Mouse (Mus musculus) forebrain, embryonic 14.5 days (tissue): ENCODE results near the gene Gm12355. TPM values are rescaled to one million over a fixed set of nuclear protein-coding genes. Genes with fewer than 3 reads are reported as not detected.
"Not testable (repeated sequence)": the region's sequence is repeated elsewhere in the genome, so short reads cannot be mapped to it uniquely, and the experiment has no call there.

Source experiments
- ATAC-seq: fragments of 200-750 bp; cut with Nextera tagmentation; 2 replicates; pipeline ENCODE4 v1.8.0; 2017; ENCODE audit warnings: mild to moderate bottlenecking, moderate library complexity
- DNase-seq: peaks from one replicate; pipeline ENCODE4 v3.0.0-alpha.2; 2015; ENCODE audit warnings: low spot score
- H3K27ac ChIP-seq: fragments of 300-500 bp; sonication (generic); 2 replicates; pipeline ENCODE4 v1.5.1; 2014; ENCODE audit warnings: low read depth, mild to moderate bottlenecking, control low read depth, low read length, moderate library complexity
- H3K27me3 ChIP-seq: fragments of 300-500 bp; sonication (generic); replicated peaks from 2 replicates; pipeline ENCODE4 v1.6.1; 2014; ENCODE audit warnings: low read length, control low read depth, mixed read lengths; ENCODE audit not compliant: control insufficient read depth, insufficient read depth
- H3K36me3 ChIP-seq: fragments of 300-500 bp; sonication (generic); 2 replicates; pipeline ENCODE4 v1.6.1; 2014; ENCODE audit warnings: low read length, control low read depth; ENCODE audit not compliant: control insufficient read depth, insufficient read depth
- H3K4me1 ChIP-seq: fragments of 300-500 bp; sonication (generic); 2 replicates; pipeline ENCODE4 v1.6.1; 2014; ENCODE audit warnings: antibody characterized with exemption, low read length, control low read depth; ENCODE audit not compliant: control insufficient read depth, insufficient read depth
- H3K4me2 ChIP-seq: fragments of 300-500 bp; sonication (generic); 2 replicates; pipeline ENCODE4 v1.6.1; 2014; ENCODE audit warnings: mild to moderate bottlenecking, control low read depth, low read length
- H3K4me3 ChIP-seq: fragments of 300-500 bp; sonication (generic); 2 replicates; pipeline ENCODE4 v1.5.1; 2014; ENCODE audit warnings: low read depth, low read length, control low read depth
- H3K9ac ChIP-seq: fragments of 300-500 bp; sonication (generic); 2 replicates; pipeline ENCODE4 v1.6.1; 2014; ENCODE audit warnings: mild to moderate bottlenecking, low read length, control low read depth, moderate library complexity
- H3K9me3 ChIP-seq: fragments of 300-500 bp; sonication (generic); replicated peaks from 2 replicates; pipeline ENCODE4 v1.6.1; 2016; ENCODE audit warnings: low read length, control low read depth, mixed read lengths; ENCODE audit not compliant: control insufficient read depth
- WGBS: fragments of 180-500 bp; shearing (Covaris S2); extraction: QIAGEN DNeasy Blood & Tissue Kit; methylation state at CpG from one replicate; pipeline ENCODE4 v1.1.7; 2014; 5-methylcytosine and 5-hydroxymethylcytosine counted together
- polyA plus RNA-seq: library from polyadenylated mRNA; unstranded; fragments of >200 nt; fragmentation: Nextera tagmentation; extraction: Ambion mirVana; gene quantifications from 2 replicates; pipeline ENCODE4 v1.2.1, GENCODE M21; 2014

Gene Gm12355
- 0.88 and 1.3 TPM in 2 replicates for polyA plus RNA-seq

- Histone ChIP-seq H3K27me3 (no peaks in the 10 kb centered on the region), H3K9ac (no peak within 1 kb of the TSS), H3K4me1 (no peaks in the 10 kb centered on the region), H3K9me3 (no peaks in the 10 kb centered on the region), H3K36me3 (no peaks in the 10 kb centered on the region), H3K4me3 (no peak within 1 kb of the TSS), H3K27ac (no peak within 1 kb of the TSS), H3K4me2 (no peak within 1 kb of the TSS)
- WGBS = 88% methylated on average over 10 of the region's 10 CpGs
- no peak for ATAC-seq
- DNase-seq = no peak
Measured at GRCm38 (mm10) chr11:98625611-98626410, at the start of gene Gm12355, which contains the start of gene Gsdma3. Gm12355 (minus strand) TSS chr11:98625661. Gsdma3 (plus strand) TSS chr11:98626360.

GRCm38 (mm10) chr11:98673136-98673535, 47.7 kb upstream of the Gm12355 start:
- not testable (repeated sequence) for H3K36me3 ChIP-seq, ATAC-seq, H3K4me3 ChIP-seq, H3K4me1 ChIP-seq, H3K4me2 ChIP-seq, H3K27ac ChIP-seq, H3K9me3 ChIP-seq, H3K27me3 ChIP-seq, H3K9ac ChIP-seq
- WGBS = 2% methylated on average over 6 of the region's 7 CpGs
- peak; percentile 64 for DNase-seq

- no peaks in the 10 kb centered on the region for H3K9me3 ChIP-seq
- no peaks in the 10 kb centered on the region for H3K27me3 ChIP-seq
- ATAC-seq (no peak), DNase-seq (no peak)
- H3K36me3 ChIP-seq = no peaks in the 10 kb centered on the region
- H3K27ac ChIP-seq = no peak overlapping the region
- no peak overlapping the region for H3K9ac ChIP-seq
- WGBS = 88% methylated on average over 5 of the region's 5 CpGs
- H3K4me3 ChIP-seq = no peak overlapping the region
- H3K4me2 ChIP-seq = no peak overlapping the region
- H3K4me1 ChIP-seq = no peaks in the 10 kb centered on the region
Measured at GRCm38 (mm10) chr11:98672482-98672881, 47.0 kb upstream of the Gm12355 start.

- DNase-seq = no peak
- Histone ChIP-seq H3K4me3 (no peak overlapping the region), H3K9me3 (no peaks in the 10 kb centered on the region), H3K4me1 (no peaks in the 10 kb centered on the region), H3K9ac (no peak overlapping the region), H3K4me2 (no peak overlapping the region), H3K27ac (no peak overlapping the region), H3K36me3 (no peaks in the 10 kb centered on the region), H3K27me3 (no peaks in the 10 kb centered on the region)
- ATAC-seq = no peak
- 65% methylated on average over 5 of the region's 5 CpGs for WGBS
Measured at GRCm38 (mm10) chr11:98671857-98672256, 46.4 kb upstream of the Gm12355 start.

GRCm38 (mm10) chr11:98671284-98671815, 45.9 kb upstream of the Gm12355 start:
- ATAC-seq (no peak), DNase-seq (no peak)
- Histone ChIP-seq H3K4me1 (no peaks in the 10 kb centered on the region), H3K4me3 (no peak overlapping the region), H3K27me3 (no peaks in the 10 kb centered on the region), H3K9me3 (no peaks in the 10 kb centered on the region), H3K9ac (no peak overlapping the region), H3K36me3 (no peaks in the 10 kb centered on the region), H3K4me2 (no peak overlapping the region), H3K27ac (no peak overlapping the region)
- WGBS = 87% methylated on average over 3 of the region's 3 CpGs

GRCm38 (mm10) chr11:98668984-98669383, 43.5 kb upstream of the Gm12355 start:
- H3K36me3 ChIP-seq = no peaks in the 10 kb centered on the region
- no peak for DNase-seq
- no peak overlapping the region for H3K9ac ChIP-seq
- H3K27ac ChIP-seq = no peak overlapping the region
- ATAC-seq = no peak
- no peaks in the 10 kb centered on the region for H3K4me1 ChIP-seq
- 78% methylated on average over 2 of the region's 2 CpGs for WGBS
- H3K9me3 ChIP-seq = no peaks in the 10 kb centered on the region
- no peak overlapping the region for H3K4me3 ChIP-seq
- no peak overlapping the region for H3K4me2 ChIP-seq
- H3K27me3 ChIP-seq = no peaks in the 10 kb centered on the region

GRCm38 (mm10) chr11:98664091-98664490, 38.6 kb upstream of the Gm12355 start, which contains the start of gene Gsdma:
Gsdma (plus strand) TSS chr11:98664351.
- WGBS = 31% methylated on average over 4 of the region's 4 CpGs
- no peak within 1 kb of the TSS for H3K4me2 ChIP-seq

GRCm38 (mm10) chr11:98660517-98660916, 35.1 kb upstream of the Gm12355 start:
- Histone ChIP-seq H3K4me3 (no peak overlapping the region), H3K27me3 (no peaks in the 10 kb centered on the region), H3K9ac (0 out of 2 replicates have a peak overlapping the region, but pooled peaks have one; percentile 17), H3K27ac (no peak overlapping the region), H3K9me3 (no peaks in the 10 kb centered on the region), H3K4me1 (no peaks in the 10 kb centered on the region), H3K36me3 (no peaks in the 10 kb centered on the region), H3K4me2 (0 out of 2 replicates have a peak overlapping the region, but pooled peaks have one; percentile 16)
- DNase-seq (peak; percentile 85), ATAC-seq (peak; percentile 29; the same call in 1 of the 2 replicates)
- WGBS = 11% methylated on average over 6 of the region's 6 CpGs

More at GRCm38 (mm10) chr11:98664091-98664490, 38.6 kb upstream of the Gm12355 start, which contains the start of gene Gsdma:
- Histone ChIP-seq H3K36me3 (no peaks in the 10 kb centered on the region), H3K4me3 (no peak within 1 kb of the TSS), H3K4me1 (no peaks in the 10 kb centered on the region), H3K27ac (no peak within 1 kb of the TSS), H3K9me3 (no peaks in the 10 kb centered on the region), H3K9ac (no peak within 1 kb of the TSS), H3K27me3 (no peaks in the 10 kb centered on the region)
- DNase-seq (no peak), ATAC-seq (no peak)

GRCm38 (mm10) chr11:98655076-98655475, 29.6 kb upstream of the Gm12355 start:
- H3K4me1 ChIP-seq, H3K9ac ChIP-seq, H3K27me3 ChIP-seq, H3K36me3 ChIP-seq, H3K9me3 ChIP-seq, H3K27ac ChIP-seq, H3K4me2 ChIP-seq, ATAC-seq, H3K4me3 ChIP-seq: not testable (repeated sequence)
- DNase-seq = peak; percentile 47
- WGBS = 10% methylated on average over 6 of the region's 7 CpGs
